Mouse (Mus musculus) hindbrain, embryonic 14.5 days (tissue): ENCODE measurements around the gene Pum1. TPM values are rescaled to one million over a fixed set of nuclear protein-coding genes. Genes with fewer than 3 reads are reported as not detected.
"Not testable (repeated sequence)": the region's sequence is repeated elsewhere in the genome, so short reads cannot be mapped to it uniquely, and the experiment has no call there.

Source experiments
- ATAC-seq: fragments of 200-750 bp; cut with Nextera tagmentation; 2 replicates; pipeline ENCODE4 v1.8.0; 2017; ENCODE audit warnings: moderate number of reproducible peaks, mild to moderate bottlenecking, moderate TSS enrichment, moderate library complexity; ENCODE audit not compliant: low FRiP score
- DNase-seq: peaks from one replicate; pipeline ENCODE4 v3.0.0-alpha.2; 2015; ENCODE audit warnings: low spot score
- H3K27ac ChIP-seq: fragments of 300-500 bp; sonication (generic); 2 replicates; pipeline ENCODE4 v1.5.1; 2014; ENCODE audit warnings: mild to moderate bottlenecking, moderate library complexity
- H3K27me3 ChIP-seq: fragments of 300-500 bp; sonication (generic); 2 replicates; pipeline ENCODE4 v1.6.1; 2014; ENCODE audit warnings: mild to moderate bottlenecking, low read length, mixed read lengths; ENCODE audit not compliant: control insufficient read depth, insufficient read depth
- H3K36me3 ChIP-seq: fragments of 300-500 bp; sonication (generic); replicated peaks from 2 replicates; pipeline ENCODE4 v1.6.1; 2014; ENCODE audit not compliant: control insufficient read depth, insufficient read depth
- H3K4me1 ChIP-seq: fragments of 300-500 bp; sonication (generic); replicated peaks from 2 replicates; pipeline ENCODE4 v1.6.1; 2014; ENCODE audit warnings: antibody characterized with exemption, low read length, mixed read lengths; ENCODE audit not compliant: control insufficient read depth, insufficient read depth
- H3K4me2 ChIP-seq: fragments of 300-500 bp; sonication (generic); replicated peaks from 2 replicates; pipeline ENCODE4 v1.6.1; 2014; ENCODE audit warnings: mild to moderate bottlenecking, moderate library complexity
- H3K4me3 ChIP-seq: fragments of 300-500 bp; sonication (generic); replicated peaks from 2 replicates; pipeline ENCODE4 v1.5.1; 2014; ENCODE audit warnings: mild to moderate bottlenecking, low read length
- H3K9ac ChIP-seq: fragments of 300-500 bp; sonication (generic); 2 replicates; pipeline ENCODE4 v1.6.1; 2014
- H3K9me3 ChIP-seq: fragments of 300-500 bp; sonication (generic); 2 replicates; pipeline ENCODE4 v1.6.1; 2016; ENCODE audit warnings: low read length; ENCODE audit not compliant: control insufficient read depth
- WGBS: fragments of 180-500 bp; shearing (Covaris S2); extraction: QIAGEN DNeasy Blood & Tissue Kit; methylation state at CpG from one replicate; pipeline ENCODE4 v1.1.7; 2014; 5-methylcytosine and 5-hydroxymethylcytosine counted together
- polyA plus RNA-seq: library from polyadenylated mRNA; unstranded; fragments of >200 nt; fragmentation: Nextera tagmentation; extraction: Ambion mirVana; gene quantifications from 2 replicates; pipeline ENCODE4 v1.2.1, GENCODE M21; 2014

The Pum1 gene
- polyA plus RNA-seq, 1 experiment from 2014 or later: 91.1 TPM

GRCm38 (mm10) chr4:130645426-130645825 lies 17.7 kb upstream of the Pum1 start:
- no peak overlapping the region for H3K4me3 ChIP-seq
- H3K4me2 ChIP-seq: no peak overlapping the region
- H3K36me3 ChIP-seq: no peaks in the 10 kb centered on the region
- ATAC-seq (no peak), DNase-seq (no peak)
- H3K9me3 ChIP-seq: no peaks in the 10 kb centered on the region
- no peak overlapping the region for H3K27ac ChIP-seq
- H3K4me1 ChIP-seq: no peaks in the 10 kb centered on the region
- H3K27me3 ChIP-seq: no peaks in the 10 kb centered on the region
- H3K9ac ChIP-seq: no peak overlapping the region
- 68% methylated on average over 1 of the region's 1 CpGs for WGBS

DNA sequence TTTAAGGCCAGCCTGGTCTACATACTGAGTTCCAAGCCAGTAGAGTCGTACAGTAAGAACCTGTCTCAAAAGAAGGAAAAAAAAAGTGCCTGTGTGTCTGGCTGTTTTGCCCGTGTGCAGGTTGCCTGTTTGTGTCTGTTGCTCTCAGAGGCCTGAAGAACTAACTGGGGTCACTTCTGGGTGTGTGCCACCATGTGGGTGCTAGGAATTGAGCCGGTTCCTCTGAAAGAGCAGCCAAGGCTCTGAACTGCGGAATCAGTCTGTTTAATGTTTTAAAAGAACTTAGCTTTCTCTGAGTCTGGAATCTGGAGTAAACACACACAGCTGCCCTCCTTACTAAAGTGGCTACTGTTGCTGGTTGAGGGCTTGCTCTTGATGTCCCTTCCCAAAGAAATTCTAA lies 11.8 kb upstream of the Pum1 start:
- Histone ChIP-seq H3K4me3 (no peak overlapping the region), H3K4me2 (no peak overlapping the region), H3K27me3 (no peaks in the 10 kb centered on the region), H3K9ac (no peak overlapping the region), H3K9me3 (no peaks in the 10 kb centered on the region), H3K36me3 (no peaks in the 10 kb centered on the region), H3K4me1 (no peaks in the 10 kb centered on the region), H3K27ac (no peak overlapping the region)
- WGBS: 79% methylated on average over 4 of the region's 4 CpGs
- DNase-seq (no peak), ATAC-seq (no peak)

- no peaks in the 10 kb centered on the region for H3K4me1 ChIP-seq
- no peak overlapping the region for H3K4me2 ChIP-seq
- no peaks in the 10 kb centered on the region for H3K9me3 ChIP-seq
- no peak overlapping the region for H3K9ac ChIP-seq
- no peak overlapping the region for H3K27ac ChIP-seq
- no peaks in the 10 kb centered on the region for H3K36me3 ChIP-seq
- WGBS: 75% methylated on average over 4 of the region's 4 CpGs
- no peak for DNase-seq
- no peaks in the 10 kb centered on the region for H3K27me3 ChIP-seq
- H3K4me3 ChIP-seq: no peak overlapping the region
- ATAC-seq: no peak
These were observed 10.6 kb upstream of the Pum1 start for GRCm38 (mm10) chr4:130652546-130652945.

- 46% methylated on average over 1 of the region's 1 CpGs for WGBS
- no peaks in the 10 kb centered on the region for H3K4me1 ChIP-seq
- no peaks in the 10 kb centered on the region for H3K9me3 ChIP-seq
- no peak for ATAC-seq
- H3K27ac ChIP-seq: no peak overlapping the region
- H3K36me3 ChIP-seq: no peaks in the 10 kb centered on the region
- H3K9ac ChIP-seq: no peak overlapping the region
- no peak overlapping the region for H3K4me2 ChIP-seq
- H3K27me3 ChIP-seq: no peaks in the 10 kb centered on the region
- no peak overlapping the region for H3K4me3 ChIP-seq
- DNase-seq: no peak
These were observed 5.1 kb upstream of the Pum1 start for GRCm38 (mm10) chr4:130657820-130658565.

DNA sequence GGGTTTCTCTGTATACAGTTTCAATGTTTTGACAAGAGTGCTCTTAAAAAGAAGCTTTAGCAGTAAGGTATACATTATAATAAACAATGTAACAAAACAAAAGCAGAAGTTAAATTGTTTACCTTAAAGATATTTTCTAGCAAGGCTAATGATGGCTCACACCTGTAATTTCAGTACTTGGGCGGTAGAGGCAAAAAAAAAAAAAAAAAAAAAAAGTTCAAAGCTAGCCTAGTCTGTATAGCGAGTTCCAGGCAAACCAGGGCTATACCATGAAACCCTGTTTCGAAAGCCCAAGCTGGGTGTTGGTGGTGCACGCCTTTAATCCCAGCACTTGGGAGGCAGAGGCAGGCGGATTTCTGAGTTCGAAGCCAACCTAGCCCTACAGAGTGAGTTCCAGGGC lies 3.7 kb upstream of the Pum1 start:
- DNase-seq (no peak), ATAC-seq (no peak)
- WGBS: 93% methylated on average over 6 of the region's 6 CpGs
- Histone ChIP-seq H3K4me2 (no peak overlapping the region), H3K4me3 (no peak overlapping the region), H3K27ac (no peak overlapping the region), H3K9me3 (no peaks in the 10 kb centered on the region), H3K27me3 (no peaks in the 10 kb centered on the region), H3K36me3 (no peaks in the 10 kb centered on the region), H3K9ac (no peak overlapping the region), H3K4me1 (no peaks in the 10 kb centered on the region)

DNA sequence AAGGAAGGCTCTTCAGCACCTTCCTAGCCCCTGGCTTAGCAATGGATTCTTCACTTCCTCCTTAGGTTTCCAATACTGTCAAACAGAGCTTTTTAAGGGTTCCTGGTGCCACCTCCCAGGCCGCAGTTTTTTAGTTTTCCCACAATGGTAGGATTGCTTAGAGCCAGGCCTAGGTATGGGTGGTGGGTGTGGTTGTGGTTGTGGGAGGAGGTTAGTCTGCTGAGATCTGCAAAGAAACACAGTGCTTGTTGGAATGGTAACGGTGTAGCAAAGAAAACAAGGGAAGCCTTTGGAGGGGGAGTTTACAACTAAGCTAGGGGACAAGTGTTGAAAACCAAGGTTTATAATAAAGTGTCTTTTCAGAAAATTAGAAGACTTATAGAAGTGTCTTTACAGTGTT lies 3.0 kb upstream of the Pum1 start:
- Histone ChIP-seq H3K36me3 (no peaks in the 10 kb centered on the region), H3K4me2 (no peak overlapping the region), H3K4me1 (peaks cover 5% of the 10 kb centered on the region), H3K4me3 (no peak overlapping the region), H3K27ac (no peak overlapping the region), H3K9me3 (no peaks in the 10 kb centered on the region), H3K27me3 (no peaks in the 10 kb centered on the region), H3K9ac (no peak overlapping the region)
- ATAC-seq (no peak), DNase-seq (no peak)
- WGBS: 84% methylated on average over 2 of the region's 2 CpGs

- Histone ChIP-seq H3K27me3 (no peaks in the 10 kb centered on the region), H3K4me3 (no peak overlapping the region), H3K9ac (no peak overlapping the region), H3K36me3 (no peaks in the 10 kb centered on the region), H3K27ac (no peak overlapping the region), H3K4me2 (no peak overlapping the region), H3K4me1 (peaks cover 14% of the 10 kb centered on the region), H3K9me3 (no peaks in the 10 kb centered on the region)
- WGBS: 92% methylated on average over 3 of the region's 3 CpGs
- ATAC-seq (no peak), DNase-seq (no peak)
These were observed 2.0 kb upstream of the Pum1 start for GRCm38 (mm10) chr4:130661151-130661550.

GRCm38 (mm10) chr4:130662305-130662704 lies 816 bp upstream of the Pum1 start:
- DNase-seq, ATAC-seq, H3K27me3 ChIP-seq, H3K9me3 ChIP-seq, H3K36me3 ChIP-seq, H3K27ac ChIP-seq, H3K9ac ChIP-seq: not testable (repeated sequence)
- peak overlapping the region; percentile 99; the same call in 1 of the 2 replicates for H3K4me3 ChIP-seq
- 86% methylated on average over 1 of the region's 1 CpGs for WGBS
- peak overlapping the region; percentile 47; the same call in 1 of the 2 replicates for H3K4me2 ChIP-seq
- peaks cover 22% of the 10 kb centered on the region for H3K4me1 ChIP-seq

- Histone ChIP-seq H3K4me2 (peak overlapping the region; percentile 57), H3K27me3 (no peaks in the 10 kb centered on the region), H3K9me3 (no peaks in the 10 kb centered on the region), H3K4me3 (peak overlapping the region; percentile 99), H3K4me1 (peaks cover 38% of the 10 kb centered on the region), H3K9ac (peak overlapping the region; percentile 98), H3K27ac (peak overlapping the region; percentile 95), H3K36me3 (peaks cover 1% of the 10 kb centered on the region)
- WGBS: under 1% methylated on average over 22 of the region's 22 CpGs
- ATAC-seq: peak; percentile 43; the same call in 1 of the 2 replicates
- DNase-seq: peak; percentile 47
These were observed 785 bp downstream of the Pum1 start for GRCm38 (mm10) chr4:130663810-130664401.
